Mouse (Mus musculus): Measurements from ENCODE around the gene Il3. TPM values are rescaled to one million over a fixed set of nuclear protein-coding genes. Genes with fewer than 3 reads are reported as not detected.

The Il3 gene
- polyA plus RNA-seq, 1 experiment: not detected

DNA sequence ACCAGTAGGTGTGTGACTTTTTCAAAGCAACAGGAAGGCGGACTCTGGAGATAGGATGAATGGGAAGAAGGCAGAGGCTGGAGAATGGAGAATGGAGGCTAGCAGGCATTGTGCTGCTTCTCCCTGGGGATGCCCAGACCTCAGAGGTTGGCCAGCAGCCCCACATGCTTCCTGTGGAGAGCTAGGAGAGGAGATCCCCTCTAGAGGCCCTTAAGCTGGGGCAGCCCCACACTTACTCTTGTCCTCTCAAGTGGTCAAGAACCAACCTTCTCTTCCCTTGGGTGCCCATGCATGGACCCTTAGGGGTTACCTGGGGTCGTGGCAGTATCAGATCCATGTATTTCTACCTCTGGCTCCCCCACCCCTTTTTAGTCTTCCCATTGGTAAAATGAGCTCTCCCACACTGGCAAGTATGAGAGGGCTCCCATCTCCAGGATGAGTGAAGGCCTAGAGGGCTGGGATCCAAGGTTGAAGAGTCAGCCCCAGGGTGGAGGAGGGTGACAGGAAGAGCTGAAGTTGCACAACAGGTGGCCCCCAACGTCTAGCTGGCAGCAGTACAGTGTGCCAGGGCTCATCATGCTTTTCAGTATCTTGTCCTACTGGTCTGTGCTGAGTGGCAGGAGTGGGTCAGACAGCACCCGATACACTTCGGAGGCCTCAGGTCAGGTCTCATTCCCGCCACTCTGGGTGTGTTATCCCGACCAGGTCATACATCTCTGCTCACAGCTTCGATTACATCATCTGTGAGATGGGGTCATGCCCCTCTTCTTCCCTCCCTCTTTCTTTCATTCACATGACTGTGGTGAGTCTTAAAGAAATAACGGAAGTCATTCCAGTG, 43.2 kb downstream of the Il3 start:
- H3K36me3 ChIP-seq (ENCODE audit: control insufficient read depth, insufficient read depth): no peaks in the 10 kb centered on the region

DNA sequence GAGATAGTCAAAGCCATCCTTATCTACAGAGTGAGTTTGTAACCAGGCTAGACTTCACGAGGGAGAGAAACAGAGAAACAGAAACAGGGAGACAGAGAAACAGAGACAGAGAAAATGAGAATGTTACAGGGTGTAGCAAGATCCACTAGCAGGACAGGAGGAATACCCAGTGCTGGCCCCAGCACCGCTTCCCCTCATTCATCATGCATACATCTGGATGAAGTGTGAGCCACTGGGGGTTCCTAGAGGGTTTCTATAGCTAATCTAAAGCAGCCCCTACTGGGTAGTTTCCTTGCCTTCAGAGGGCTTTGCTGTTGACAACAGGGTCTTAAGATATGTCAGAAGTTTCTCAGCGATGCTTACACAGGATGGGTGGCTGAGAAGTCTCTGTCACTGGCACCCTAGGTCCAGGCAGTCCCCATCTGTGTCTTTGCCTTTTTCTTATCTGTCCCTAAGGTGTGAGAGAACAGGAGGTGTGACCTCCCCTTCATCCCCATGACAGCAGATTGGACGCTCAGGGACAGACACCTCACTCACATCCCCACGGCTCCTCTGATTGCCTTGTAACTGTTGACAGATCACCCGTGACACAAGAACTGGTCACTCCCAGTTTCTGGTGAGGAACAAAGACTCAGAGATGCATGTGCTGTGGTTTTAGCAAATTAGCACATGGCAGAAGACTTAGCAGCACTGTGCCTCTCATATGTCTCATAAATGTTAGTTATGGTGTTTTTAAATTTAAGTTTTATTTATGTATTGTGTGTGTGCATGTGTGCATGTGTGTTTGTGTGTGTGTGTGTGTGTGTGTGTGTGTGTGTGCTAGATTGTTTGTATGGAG, 47.0 kb downstream of the Il3 start:
- no peak for TF ChIP-seq SRF (IDR thresholded peaks at IDR 0.05; ENCODE audit: control insufficient read depth, insufficient read length, low read depth)
- Histone ChIP-seq H3K4me3 (no peak overlapping the region), H3K4me2 (ENCODE audit: low read depth) (no peak overlapping the region), H3K27me3 (ENCODE audit: control insufficient read depth, insufficient read depth, insufficient read length) (no peaks in the 10 kb centered on the region), H3K79me2 (ENCODE audit: control insufficient read depth, insufficient read depth) (no peaks in the 10 kb centered on the region), H3ac (ENCODE audit: control insufficient read depth, insufficient read length) (no peak overlapping the region), H3K36me3 (ENCODE audit: control insufficient read depth, insufficient read depth) (no peaks in the 10 kb centered on the region)

More for the DNA sequence above, 43.2 kb downstream of the Il3 start:
- Histone ChIP-seq H3ac (ENCODE audit: control insufficient read depth, insufficient read length) (no peak overlapping the region), H3K79me2 (ENCODE audit: control insufficient read depth, insufficient read depth) (no peaks in the 10 kb centered on the region), H3K4me2 (ENCODE audit: low read depth) (peak overlapping the region; percentile 61), H3K27me3 (ENCODE audit: control insufficient read depth, insufficient read depth, insufficient read length) (no peaks in the 10 kb centered on the region), H3K4me3 (no peak overlapping the region)
- TF ChIP-seq CEBPB (IDR thresholded peaks at IDR 0.05; ENCODE audit: insufficient read depth, poor library complexity, severe bottlenecking) (peak; percentile 64; the same call in 1 of the 2 replicates), TCF12 (IDR thresholded peaks at IDR 0.05; ENCODE audit: insufficient read depth, poor library complexity, severe bottlenecking) (peak; percentile 32), MYOG (IDR thresholded peaks at IDR 0.05; ENCODE audit: control insufficient read depth in 1 of 3, insufficient read depth in 1 of 3, insufficient read length in 2 of 3, low read depth in 2 of 3) (peak in 1 of 3 experiments; percentile 66), REST (IDR thresholded peaks at IDR 0.05; ENCODE audit: insufficient read depth, insufficient read length) (no peak), TCF3 (IDR thresholded peaks at IDR 0.05; ENCODE audit: insufficient read length, low read depth) (peak; percentile 55), POLR2A (IDR thresholded peaks at IDR 0.05; ENCODE audit: insufficient read length, low read depth) (peak; percentile 19), E2F4 (IDR thresholded peaks at IDR 0.05; ENCODE audit: insufficient read depth) (no peak), POLR2AphosphoS2 (IDR thresholded peaks at IDR 0.05; ENCODE audit: insufficient read length, low read depth) (no peak), MAX (IDR thresholded peaks at IDR 0.05; ENCODE audit: low read depth) (no peak), USF1 (IDR thresholded peaks at IDR 0.05; ENCODE audit: low read depth) (no peak), SRF (IDR thresholded peaks at IDR 0.05; ENCODE audit: control insufficient read depth, insufficient read length, low read depth) (no peak), MYOD1 (IDR thresholded peaks at IDR 0.05; ENCODE audit: control insufficient read depth in 1 of 3, insufficient read length in 2 of 3, low read depth in 2 of 3) (peak; percentile 92 to 100 (median 99))

DNA sequence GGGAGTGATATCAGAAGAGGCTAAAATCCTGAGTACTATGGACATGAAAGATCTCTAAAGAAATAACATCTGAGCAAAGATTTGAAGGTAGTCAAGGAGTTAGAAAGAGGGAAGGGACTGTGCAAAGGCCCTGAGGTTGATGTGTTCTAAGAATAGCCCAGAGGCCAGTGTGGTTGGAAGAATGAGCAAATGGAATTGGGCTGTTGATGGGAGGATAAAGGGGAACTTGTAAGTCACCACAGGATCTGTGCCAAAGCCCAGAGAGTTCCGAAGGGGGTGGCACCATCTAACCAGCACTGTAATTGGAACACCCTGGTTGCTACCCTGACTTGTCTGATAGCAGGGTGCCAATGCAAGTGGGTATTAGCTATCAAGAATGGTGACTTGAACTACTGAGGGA, 47.9 kb downstream of the Il3 start:
- no peaks in the 10 kb centered on the region for H3K79me2 ChIP-seq (ENCODE audit: control insufficient read depth, insufficient read depth)
- no peaks in the 10 kb centered on the region for H3K27me3 ChIP-seq (ENCODE audit: control insufficient read depth, insufficient read depth, insufficient read length)
- no peaks in the 10 kb centered on the region for H3K36me3 ChIP-seq (ENCODE audit: control insufficient read depth, insufficient read depth)
- no peak overlapping the region for H3K4me2 ChIP-seq (ENCODE audit: low read depth)
- TF ChIP-seq TCF3 (IDR thresholded peaks at IDR 0.05; ENCODE audit: insufficient read length, low read depth) (no peak), SRF (IDR thresholded peaks at IDR 0.05; ENCODE audit: control insufficient read depth, insufficient read length, low read depth) (no peak), MAX (IDR thresholded peaks at IDR 0.05; ENCODE audit: low read depth) (no peak)
- no peak overlapping the region for H3ac ChIP-seq (ENCODE audit: control insufficient read depth, insufficient read length)
- H3K4me3 ChIP-seq: no peak overlapping the region

DNA sequence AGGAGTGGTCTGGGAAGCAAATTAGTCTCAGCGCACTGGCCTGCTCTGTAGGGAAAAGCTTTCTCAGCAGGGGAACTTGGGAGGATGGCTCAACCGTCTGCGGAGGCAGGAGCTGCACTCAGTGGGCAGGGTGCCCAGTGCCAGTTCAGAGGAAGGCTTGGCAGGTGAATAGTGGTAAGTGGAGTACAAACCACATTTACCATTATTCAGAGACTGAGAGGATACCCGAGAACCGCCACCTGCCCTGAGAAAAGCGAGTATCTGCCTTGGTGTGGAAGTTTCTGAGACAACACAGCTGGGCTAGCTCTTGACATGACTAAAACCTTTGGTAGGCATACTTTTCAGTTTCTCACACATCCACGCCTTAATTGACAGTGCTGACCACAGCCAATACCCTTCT, 49.7 kb downstream of the Il3 start:
- Histone ChIP-seq H3K79me2 (ENCODE audit: control insufficient read depth, insufficient read depth) (no peaks in the 10 kb centered on the region), H3ac (ENCODE audit: control insufficient read depth, insufficient read length) (no peak overlapping the region), H3K27me3 (ENCODE audit: control insufficient read depth, insufficient read depth, insufficient read length) (no peaks in the 10 kb centered on the region), H3K4me3 (no peak overlapping the region), H3K36me3 (ENCODE audit: control insufficient read depth, insufficient read depth) (no peaks in the 10 kb centered on the region), H3K4me2 (ENCODE audit: low read depth) (no peak overlapping the region)
- TF ChIP-seq TCF3 (IDR thresholded peaks at IDR 0.05; ENCODE audit: insufficient read length, low read depth) (no peak), SRF (IDR thresholded peaks at IDR 0.05; ENCODE audit: control insufficient read depth, insufficient read length, low read depth) (no peak), MAX (IDR thresholded peaks at IDR 0.05; ENCODE audit: low read depth) (no peak), E2F4 (IDR thresholded peaks at IDR 0.05; ENCODE audit: insufficient read depth) (no peak), REST (IDR thresholded peaks at IDR 0.05; ENCODE audit: insufficient read depth, insufficient read length) (no peak), MYOD1 (IDR thresholded peaks at IDR 0.05; ENCODE audit: control insufficient read depth in 1 of 3, insufficient read length in 2 of 3, low read depth in 2 of 3) (peak in 2 of 3 experiments; percentile 36 to 63), CEBPB (IDR thresholded peaks at IDR 0.05; ENCODE audit: insufficient read depth, poor library complexity, severe bottlenecking) (no peak), TCF12 (IDR thresholded peaks at IDR 0.05; ENCODE audit: insufficient read depth, poor library complexity, severe bottlenecking) (peak; percentile 59), POLR2A (IDR thresholded peaks at IDR 0.05; ENCODE audit: insufficient read length, low read depth) (no peak), USF1 (IDR thresholded peaks at IDR 0.05; ENCODE audit: low read depth) (no peak), POLR2AphosphoS2 (IDR thresholded peaks at IDR 0.05; ENCODE audit: insufficient read length, low read depth) (no peak), MYOG (IDR thresholded peaks at IDR 0.05; ENCODE audit: control insufficient read depth in 1 of 3, insufficient read depth in 1 of 3, insufficient read length in 2 of 3, low read depth in 2 of 3) (no peak)

DNA sequence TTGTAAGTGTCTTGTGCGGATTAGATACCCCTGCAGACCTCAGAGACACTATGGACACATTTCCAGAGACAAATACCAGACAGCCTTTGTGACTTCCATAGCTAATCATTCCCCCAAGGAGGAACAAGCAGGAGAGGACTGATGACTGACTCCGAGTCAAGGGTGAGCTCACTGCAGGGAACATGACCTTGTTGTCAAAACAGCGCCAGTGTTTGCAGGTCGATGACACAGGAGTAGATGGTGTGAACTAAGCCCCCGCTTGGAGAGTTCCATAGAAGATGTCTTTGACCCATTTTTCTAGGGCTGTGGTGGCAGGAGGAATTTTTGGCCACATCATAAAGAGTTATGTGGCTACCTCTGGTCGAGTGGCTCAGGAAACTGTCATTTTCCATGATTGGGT, 51.0 kb downstream of the Il3 start:
- Histone ChIP-seq H3K4me3 (no peak overlapping the region), H3K79me2 (ENCODE audit: control insufficient read depth, insufficient read depth) (no peaks in the 10 kb centered on the region), H3K4me2 (ENCODE audit: low read depth) (no peak overlapping the region), H3K36me3 (ENCODE audit: control insufficient read depth, insufficient read depth) (no peaks in the 10 kb centered on the region), H3ac (ENCODE audit: control insufficient read depth, insufficient read length) (no peak overlapping the region), H3K27me3 (ENCODE audit: control insufficient read depth, insufficient read depth, insufficient read length) (no peaks in the 10 kb centered on the region)
- no peak for TF ChIP-seq SRF (IDR thresholded peaks at IDR 0.05; ENCODE audit: control insufficient read depth, insufficient read length, low read depth)
- no peak for TF ChIP-seq TCF3 (IDR thresholded peaks at IDR 0.05; ENCODE audit: insufficient read length, low read depth)
- no peak for TF ChIP-seq POLR2AphosphoS2 (IDR thresholded peaks at IDR 0.05; ENCODE audit: insufficient read length, low read depth)
- no peak for TF ChIP-seq POLR2A (IDR thresholded peaks at IDR 0.05; ENCODE audit: insufficient read length, low read depth)
- TF ChIP-seq MAX (IDR thresholded peaks at IDR 0.05; ENCODE audit: low read depth): no peak
- no peak for TF ChIP-seq TCF12 (IDR thresholded peaks at IDR 0.05; ENCODE audit: insufficient read depth, poor library complexity, severe bottlenecking)
- TF ChIP-seq USF1 (IDR thresholded peaks at IDR 0.05; ENCODE audit: low read depth): no peak
- no peak for TF ChIP-seq CEBPB (IDR thresholded peaks at IDR 0.05; ENCODE audit: insufficient read depth, poor library complexity, severe bottlenecking)
- TF ChIP-seq REST (IDR thresholded peaks at IDR 0.05; ENCODE audit: insufficient read depth, insufficient read length): no peak
- TF ChIP-seq MYOD1 (IDR thresholded peaks at IDR 0.05; ENCODE audit: control insufficient read depth in 1 of 3, insufficient read length in 2 of 3, low read depth in 2 of 3): no peak
- no peak for TF ChIP-seq E2F4 (IDR thresholded peaks at IDR 0.05; ENCODE audit: insufficient read depth)
- TF ChIP-seq MYOG (IDR thresholded peaks at IDR 0.05; ENCODE audit: control insufficient read depth in 1 of 3, insufficient read depth in 1 of 3, insufficient read length in 2 of 3, low read depth in 2 of 3): no peak

Measured in myocyte (in vitro differentiated cells).